Mouse (Mus musculus) megakaryocyte, embryonic 14.5 days (primary cell): Measurements from ENCODE around the gene Fam222b.

Source experiments
- FLI1 ChIP-seq: IDR thresholded peaks from 2 replicates; pipeline ENCODE4 v1.6.1; 2012; ENCODE audit warnings: low read length, inconsistent platforms, mixed read lengths
- GATA1 ChIP-seq: IDR thresholded peaks from 3 replicates; pipeline ENCODE4 v1.6.1; 2012; ENCODE audit warnings: mixed read lengths, low read length, inconsistent platforms, borderline replicate concordance

- TF ChIP-seq GATA1, result no peak
- TF ChIP-seq FLI1, result no peak
Measured at GRCm38 (mm10) chr11:78165761-78166109, 71.3 kb downstream of the Fam222b start.
